35 mouse cellular contexts compared by ENCODE assay signal in genomic region chr3:72990992-72991391, GRCm38 (mm10). TPM values are rescaled to one million over a fixed set of nuclear protein-coding genes. Genes with fewer than 3 reads are reported as not detected.
"Had no signal": no experiment of that assay in that cellular context is flagged by ENCODE, and none has a peak within 500 bp of the region (broad histone marks: within the 10 kb centered on the region; RNA-seq: fewer than 3 reads in every experiment).

No protein-coding gene starts in this region.

- H3K27me3 ChIP-seq: embryonic facial prominence, embryonic 12.5 days; embryonic facial prominence, embryonic 13.5 days; embryonic facial prominence, embryonic 15.5 days; forebrain, embryonic 12.5 days; forebrain, embryonic 15.5 days had no signal

- H3K27ac ChIP-seq: embryonic facial prominence, embryonic 10.5 days; embryonic facial prominence, embryonic 12.5 days; embryonic facial prominence, embryonic 13.5 days; embryonic facial prominence, embryonic 15.5 days; forebrain, embryonic 10.5 days; forebrain, embryonic 12.5 days; forebrain, embryonic 15.5 days; gastrocnemius, adult 2 months; heart, adult 2 months had no signal

- H3K4me1 ChIP-seq: embryonic facial prominence, embryonic 10.5 days; embryonic facial prominence, embryonic 12.5 days; embryonic facial prominence, embryonic 13.5 days; embryonic facial prominence, embryonic 15.5 days; forebrain, embryonic 10.5 days; forebrain, embryonic 12.5 days; forebrain, embryonic 15.5 days had no signal

- ATAC-seq: forebrain, embryonic 14.5 days; forebrain, embryonic 15.5 days; forebrain, embryonic 16.5 days; forebrain, postnatal 0 days had no signal

- H3K36me3 ChIP-seq: embryonic facial prominence, embryonic 10.5 days; embryonic facial prominence, embryonic 12.5 days; embryonic facial prominence, embryonic 13.5 days; embryonic facial prominence, embryonic 15.5 days; forebrain, embryonic 10.5 days; forebrain, embryonic 12.5 days; forebrain, embryonic 15.5 days had no signal

- H3K4me2 ChIP-seq: embryonic facial prominence, embryonic 12.5 days; embryonic facial prominence, embryonic 13.5 days; embryonic facial prominence, embryonic 15.5 days; forebrain, embryonic 12.5 days; forebrain, embryonic 15.5 days had no signal

- DNase-seq: cerebellum, adult 9-10 months; cerebellum, adult 9-11 months; cerebellum, postnatal 10 days; cerebellum, postnatal 14 days; cerebellum, postnatal 25 days; cerebellum, postnatal 36 days; embryo, embryonic 11 days; forebrain, postnatal 0 days; gastrocnemius, adult 2 months; gastrocnemius, postnatal 10 days; gastrocnemius, postnatal 14 days; gastrocnemius, postnatal 25 days; gastrocnemius, postnatal 36 days; heart, adult 11 months; heart, adult 18-20 months; heart, adult 2 months had no signal

- H3K9me3 ChIP-seq: embryonic facial prominence, embryonic 10.5 days; embryonic facial prominence, embryonic 12.5 days; embryonic facial prominence, embryonic 13.5 days; embryonic facial prominence, embryonic 15.5 days; forebrain, embryonic 10.5 days; forebrain, embryonic 12.5 days; forebrain, embryonic 15.5 days had no signal

- H3K9ac ChIP-seq: embryonic facial prominence, embryonic 12.5 days; embryonic facial prominence, embryonic 13.5 days; embryonic facial prominence, embryonic 15.5 days; forebrain, embryonic 12.5 days; forebrain, embryonic 15.5 days; forebrain, postnatal 0 days had no signal

- H3K4me3 ChIP-seq: embryonic facial prominence, embryonic 10.5 days; embryonic facial prominence, embryonic 12.5 days; embryonic facial prominence, embryonic 13.5 days; embryonic facial prominence, embryonic 15.5 days; erythroblast, embryonic 14.5 days; forebrain, embryonic 10.5 days; forebrain, embryonic 12.5 days; forebrain, embryonic 15.5 days; gastrocnemius, adult 2 months; heart, adult 2 months had no signal

RNA-seq across cellular contexts. Expression of gene Sis, which starts 23.3 kb away (rescaled TPM):
- total RNA-seq: common myeloid progenitor, adult 5-6 weeks; forebrain, postnatal 0 days; gastrocnemius, adult 18-20 months; gastrocnemius, adult 2 months; gastrocnemius, adult 8-10 months; gastrocnemius, postnatal 10 days; gastrocnemius, postnatal 14 days; gastrocnemius, postnatal 25 days; gastrocnemius, postnatal 36 days; gastrocnemius, postnatal 4 days; granulocyte monocyte progenitor cell, adult 5-6 weeks; heart, adult 18-20 months; heart, adult 2 months; heart, adult 8-10 months had no signal
- polyA plus RNA-seq: embryonic facial prominence, embryonic 10.5 days; embryonic facial prominence, embryonic 14.5 days; embryonic facial prominence, embryonic 15.5 days; erythroblast, embryonic 14.5 days; forebrain, embryonic 10.5 days; forebrain, embryonic 11.5 days; forebrain, embryonic 12.5 days; forebrain, embryonic 14.5 days; forebrain, embryonic 15.5 days; forebrain, embryonic 16.5 days; forebrain, postnatal 0 days; gonadal fat pad, adult 2 months; heart, adult 2 months had no signal
